Mouse (Mus musculus): ENCODE data around the gene Mllt10. TPM values are rescaled to one million over a fixed set of nuclear protein-coding genes. Genes with fewer than 3 reads are reported as not detected.

The Mllt10 gene
- total and polyA plus RNA-seq, 3 experiments = 33.3 to 64.1 TPM; not detected in 1

DNA sequence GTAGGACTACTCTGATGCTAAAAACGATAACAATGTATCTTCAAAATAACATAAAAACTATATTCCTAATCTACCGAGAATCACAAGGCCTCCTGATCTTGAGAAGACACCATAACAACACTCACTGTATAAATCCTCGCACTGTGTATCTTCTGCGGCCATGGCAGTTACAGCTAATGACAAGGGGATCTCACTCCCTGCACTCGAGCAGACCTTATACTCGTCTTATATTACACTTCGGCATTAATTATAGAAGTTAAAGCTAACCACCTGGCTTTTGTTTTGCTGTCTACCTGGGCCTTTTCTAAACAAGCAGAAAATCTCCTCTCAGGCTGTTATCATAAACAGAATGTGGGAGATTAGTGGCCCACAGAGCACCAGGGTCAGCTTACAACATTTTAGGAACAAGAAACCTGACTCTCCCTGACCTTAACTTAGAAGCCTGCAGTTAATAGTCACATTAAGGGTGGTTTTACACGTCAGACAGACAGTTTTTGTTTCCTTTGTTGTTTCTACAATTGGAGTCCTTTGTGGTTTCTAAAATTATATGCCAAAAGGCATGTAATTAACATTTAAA is 173.5 kb downstream of the Mllt10 start:
- TF ChIP-seq MEF2A (IDR thresholded peaks at IDR 0.05; ENCODE audit: extremely low read depth, insufficient replicate concordance, low read depth, low read length, poor library complexity, severe bottlenecking) (no peak), USF1 (IDR thresholded peaks at IDR 0.05; ENCODE audit: low read depth, low read length) (no peak), KAT2A (conservative IDR thresholded peaks at IDR 0.05; ENCODE audit: low read depth, low read length) (no peak), TBP (IDR thresholded peaks at IDR 0.05; ENCODE audit: low read depth, low read length) (no peak), TAL1 (IDR thresholded peaks at IDR 0.05; ENCODE audit: low read length) (no peak)
- Histone ChIP-seq H3K9ac (ENCODE audit: control insufficient read depth, low read depth, low read length, poor library complexity, severe bottlenecking) (no peak overlapping the region), H3K27me3 (ENCODE audit: control insufficient read depth in 1 of 2, insufficient read depth in 2 of 2, low read length in 2 of 2) (no peaks in the 10 kb centered on the region)

DNA sequence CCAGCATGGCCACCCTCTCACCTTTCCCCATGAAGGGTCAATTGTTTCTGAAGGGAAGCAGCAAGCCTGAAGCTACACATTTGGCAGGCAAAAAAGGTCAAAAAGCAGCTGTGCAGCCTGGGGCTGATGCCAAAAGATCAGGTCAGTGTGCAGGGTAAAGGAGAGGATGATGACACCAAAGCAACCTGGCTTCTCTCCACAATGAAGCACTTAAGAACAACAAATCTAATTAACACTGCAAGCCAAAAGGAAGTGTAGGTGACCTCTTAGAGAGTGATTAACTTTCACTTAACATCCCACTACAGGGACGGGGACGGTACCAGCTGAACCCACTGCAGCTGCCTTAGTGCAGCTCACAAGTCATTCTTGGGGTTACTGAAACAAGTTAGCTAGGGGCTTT is 174.2 kb downstream of the Mllt10 start:
- Histone ChIP-seq H3K36me3 (ENCODE audit: control insufficient read depth in 1 of 2, insufficient read depth in 2 of 2, low read length in 2 of 2) (no peaks in the 10 kb centered on the region), H3K27ac (ENCODE audit: control insufficient read depth, low read depth, low read length) (no peak overlapping the region), H3K9ac (ENCODE audit: control insufficient read depth, low read depth, low read length, poor library complexity, severe bottlenecking) (no peak overlapping the region), H3K9me3 (replicated peaks; ENCODE audit: insufficient read depth, low read length) (no peaks in the 10 kb centered on the region), H3K79me2 (ENCODE audit: control insufficient read depth, insufficient read depth, low read length, poor library complexity) (no peaks in the 10 kb centered on the region), H3K4me1 (ENCODE audit: control insufficient read depth in 1 of 2, insufficient read depth in 2 of 2, low read length in 2 of 2) (no peaks in the 10 kb centered on the region), H3K4me3 (ENCODE audit: control insufficient read depth in 1 of 2, insufficient read depth in 1 of 2, low read depth in 2 of 2, low read length in 2 of 2) (no peak overlapping the region), H3K27me3 (ENCODE audit: control insufficient read depth in 1 of 2, insufficient read depth in 2 of 2, low read length in 2 of 2) (no peaks in the 10 kb centered on the region)
- DNase-seq (ENCODE audit: low read depth, low spot score) = no peak
- TF ChIP-seq NRF1 (IDR thresholded peaks at IDR 0.05; ENCODE audit: insufficient read depth, low read depth, low read length, poor library complexity, severe bottlenecking) = no peak

More for the DNA sequence above, 173.5 kb downstream of the Mllt10 start:
- H3K79me2 ChIP-seq (ENCODE audit: control insufficient read depth, insufficient read depth, low read length, poor library complexity) = no peaks in the 10 kb centered on the region
- no peak overlapping the region for H3K27ac ChIP-seq (ENCODE audit: control insufficient read depth, low read depth, low read length)
- H3K36me3 ChIP-seq (ENCODE audit: control insufficient read depth in 1 of 2, insufficient read depth in 2 of 2, low read length in 2 of 2) = no peaks in the 10 kb centered on the region
- no peak overlapping the region for H3K4me3 ChIP-seq (ENCODE audit: control insufficient read depth in 1 of 2, insufficient read depth in 1 of 2, low read depth in 2 of 2, low read length in 2 of 2)
- no peaks in the 10 kb centered on the region for H3K4me1 ChIP-seq (ENCODE audit: control insufficient read depth in 1 of 2, insufficient read depth in 2 of 2, low read length in 2 of 2)
- no peaks in the 10 kb centered on the region for H3K9me3 ChIP-seq (replicated peaks; ENCODE audit: insufficient read depth, low read length)
- DNase-seq (ENCODE audit: low read depth, low spot score) = no peak

DNA sequence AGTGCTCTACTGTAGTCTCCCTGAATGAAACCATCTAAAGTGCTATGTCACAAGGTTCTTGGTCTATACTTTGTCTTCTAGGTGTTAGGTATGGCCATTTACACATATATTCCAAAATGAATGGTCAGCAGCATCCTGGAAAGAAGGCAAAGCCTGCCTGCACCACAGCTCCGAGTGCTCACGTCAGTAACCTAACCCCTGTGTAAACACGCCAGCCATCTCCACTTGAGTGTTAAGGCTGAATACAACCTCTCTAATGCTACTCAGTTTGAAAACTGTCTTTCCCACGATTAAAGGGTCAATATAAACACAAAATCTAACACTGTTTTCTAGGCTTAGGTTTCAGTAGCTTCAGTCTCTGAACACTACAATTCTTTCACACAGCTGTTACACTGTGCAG is 176.1 kb downstream of the Mllt10 start:
- Histone ChIP-seq H3K79me2 (ENCODE audit: control insufficient read depth, insufficient read depth, low read length, poor library complexity) (no peaks in the 10 kb centered on the region), H3K4me3 (ENCODE audit: control insufficient read depth in 1 of 2, insufficient read depth in 1 of 2, low read depth in 2 of 2, low read length in 2 of 2) (no peak overlapping the region), H3K27ac (ENCODE audit: control insufficient read depth, low read depth, low read length) (no peak overlapping the region), H3K4me1 (ENCODE audit: control insufficient read depth in 1 of 2, insufficient read depth in 2 of 2, low read length in 2 of 2) (peaks cover 0 to 6% of the 10 kb centered on the region in 2 experiments; a peak in 1 of 4 replicates), H3K9ac (ENCODE audit: control insufficient read depth, low read depth, low read length, poor library complexity, severe bottlenecking) (no peak overlapping the region), H3K9me3 (replicated peaks; ENCODE audit: insufficient read depth, low read length) (no peaks in the 10 kb centered on the region), H3K27me3 (ENCODE audit: control insufficient read depth in 1 of 2, insufficient read depth in 2 of 2, low read length in 2 of 2) (no peaks in the 10 kb centered on the region), H3K36me3 (ENCODE audit: control insufficient read depth in 1 of 2, insufficient read depth in 2 of 2, low read length in 2 of 2) (no peaks in the 10 kb centered on the region)
- DNase-seq (ENCODE audit: low read depth, low spot score) = no peak
- no peak for TF ChIP-seq GABPA (IDR thresholded peaks at IDR 0.05; ENCODE audit: low read depth, low read length)
- TF ChIP-seq MAX (IDR thresholded peaks at IDR 0.05; ENCODE audit: low read length) = no peak
- TF ChIP-seq MEF2A (IDR thresholded peaks at IDR 0.05; ENCODE audit: extremely low read depth, insufficient replicate concordance, low read depth, low read length, poor library complexity, severe bottlenecking) = no peak
- no peak for TF ChIP-seq TAL1 (IDR thresholded peaks at IDR 0.05; ENCODE audit: low read length)
- no peak for TF ChIP-seq CTCF (IDR thresholded peaks at IDR 0.05 in 2 of 3, conservative IDR thresholded peaks at IDR 0.05 in 1 of 3; ENCODE audit: control insufficient read depth in 1 of 3, insufficient read depth in 1 of 3, low read depth in 2 of 3, low read length in 3 of 3, poor library complexity in 1 of 3, severe bottlenecking in 1 of 3)
- no peak for TF ChIP-seq MXI1 (IDR thresholded peaks at IDR 0.05; ENCODE audit: low read depth, low read length)
- no peak for TF ChIP-seq POLR2AphosphoS5 (IDR thresholded peaks at IDR 0.05; ENCODE audit: borderline replicate concordance, low read depth, low read length)
- TF ChIP-seq NELFE (IDR thresholded peaks at IDR 0.05; ENCODE audit: low read depth, low read length) = no peak
- TF ChIP-seq BHLHE40 (IDR thresholded peaks at IDR 0.05; ENCODE audit: borderline replicate concordance, low read depth, low read length) = no peak

All from MEL (cell line).